Mouse (Mus musculus) kidney, embryonic 16.5 days (tissue): ENCODE measurements around the gene Micu1. TPM values are rescaled to one million over a fixed set of nuclear protein-coding genes. Genes with fewer than 3 reads are reported as not detected.

Experiments
- ATAC-seq: fragments of 200-750 bp; cut with Nextera tagmentation; 2 replicates; pipeline ENCODE4 v1.8.0; 2017; ENCODE audit warnings: moderate TSS enrichment; ENCODE audit not compliant: low FRiP score, low TSS enrichment
- H3K27ac ChIP-seq: fragments of 300-500 bp; sonication (generic); 2 replicates; pipeline ENCODE4 v1.5.1; 2014; ENCODE audit warnings: low read length
- H3K27me3 ChIP-seq: fragments of 300-500 bp; sonication (generic); 2 replicates; pipeline ENCODE4 v1.6.1; 2014; ENCODE audit warnings: low read length, control low read depth, mixed read lengths; ENCODE audit not compliant: insufficient read depth
- H3K36me3 ChIP-seq: fragments of 300-500 bp; sonication (generic); 2 replicates; pipeline ENCODE4 v1.6.1; 2014; ENCODE audit warnings: low read length, control low read depth, mixed read lengths; ENCODE audit not compliant: insufficient read depth
- H3K4me1 ChIP-seq: fragments of 300-500 bp; sonication (generic); 2 replicates; pipeline ENCODE4 v1.6.1; 2014; ENCODE audit warnings: low read length, control low read depth, mixed read lengths; ENCODE audit not compliant: insufficient read depth
- H3K4me2 ChIP-seq: fragments of 300-500 bp; sonication (generic); replicated peaks from 2 replicates; pipeline ENCODE4 v1.6.1; 2014; ENCODE audit warnings: low read depth, low read length
- H3K4me3 ChIP-seq: fragments of 300-500 bp; sonication (generic); 2 replicates; pipeline ENCODE4 v1.5.1; 2014; ENCODE audit warnings: mild to moderate bottlenecking, low read length
- H3K9ac ChIP-seq: fragments of 300-500 bp; sonication (generic); replicated peaks from 2 replicates; pipeline ENCODE4 v1.6.1; 2014; ENCODE audit warnings: low read length
- H3K9me3 ChIP-seq: fragments of 300-500 bp; sonication (generic); 2 replicates; pipeline ENCODE4 v1.6.1; 2016; ENCODE audit warnings: low read length, control low read depth
- WGBS: fragments of 180-500 bp; shearing (Covaris S2); extraction: QIAGEN DNeasy Blood & Tissue Kit; methylation state at CpG from one replicate; pipeline ENCODE4 v1.1.7; 2014; 5-methylcytosine and 5-hydroxymethylcytosine counted together
- polyA plus RNA-seq: library from polyadenylated mRNA; unstranded; fragments of >200 nt; fragmentation: Nextera tagmentation; extraction: Ambion mirVana; gene quantifications from 2 replicates; pipeline ENCODE4 v1.2.1, GENCODE M21; 2015

The Micu1 gene
- polyA plus RNA-seq, 1 experiment from 2014 or later: 86.2 TPM

- Histone ChIP-seq H3K4me1 (peaks cover 15% of the 10 kb centered on the region), H3K9me3 (no peaks in the 10 kb centered on the region), H3K4me2 (peak overlapping the region; percentile 78), H3K27me3 (no peaks in the 10 kb centered on the region), H3K9ac (peak overlapping the region; percentile 94), H3K4me3 (peak overlapping the region; percentile 74), H3K36me3 (no peaks in the 10 kb centered on the region), H3K27ac (peak overlapping the region; percentile 99)
- under 1% methylated on average over 13 of the region's 13 CpGs for WGBS
- peak; percentile 55 for ATAC-seq
Measured at GRCm38 (mm10) chr10:59880029-59880386, 177.7 kb downstream of the Micu1 start.

- ATAC-seq: no peak
- no peak overlapping the region for H3K27ac ChIP-seq
- 84% methylated on average over 7 of the region's 7 CpGs for WGBS
- no peak overlapping the region; the same call in none of the 2 replicates for H3K9ac ChIP-seq
- H3K27me3 ChIP-seq: no peaks in the 10 kb centered on the region
- peak overlapping the region; percentile 74 for H3K4me3 ChIP-seq
- peaks cover 15% of the 10 kb centered on the region for H3K4me1 ChIP-seq
- peak overlapping the region; percentile 78 for H3K4me2 ChIP-seq
- H3K9me3 ChIP-seq: no peaks in the 10 kb centered on the region
- H3K36me3 ChIP-seq: no peaks in the 10 kb centered on the region
Measured at GRCm38 (mm10) chr10:59880837-59881236, 178.6 kb downstream of the Micu1 start.

GRCm38 (mm10) chr10:59884327-59885173 is 182.3 kb downstream of the Micu1 start:
- H3K36me3 ChIP-seq: no peaks in the 10 kb centered on the region
- no peak overlapping the region for H3K4me3 ChIP-seq
- peaks cover 12% of the 10 kb centered on the region for H3K4me1 ChIP-seq
- WGBS: 85% methylated on average over 10 of the region's 10 CpGs
- no peak for ATAC-seq
- H3K27ac ChIP-seq: no peak overlapping the region
- no peaks in the 10 kb centered on the region for H3K9me3 ChIP-seq
- H3K9ac ChIP-seq: 0 out of 2 replicates have a peak overlapping the region, but pooled peaks have one; percentile 5
- no peaks in the 10 kb centered on the region for H3K27me3 ChIP-seq
- H3K4me2 ChIP-seq: no peak overlapping the region

- ATAC-seq: no peak
- 89% methylated on average over 14 of the region's 14 CpGs for WGBS
Measured at GRCm38 (mm10) chr10:59885174-59886080, 183.2 kb downstream of the Micu1 start.

GRCm38 (mm10) chr10:59886081-59886466 is 183.8 kb downstream of the Micu1 start:
- no peak for ATAC-seq
- Histone ChIP-seq H3K9me3 (no peaks in the 10 kb centered on the region), H3K4me2 (no peak overlapping the region), H3K27ac (no peak overlapping the region), H3K36me3 (peaks cover 9% of the 10 kb centered on the region), H3K4me3 (no peak overlapping the region), H3K27me3 (no peaks in the 10 kb centered on the region), H3K9ac (no peak overlapping the region), H3K4me1 (peaks cover 3% of the 10 kb centered on the region)
- 100% methylated on average over 1 of the region's 1 CpGs for WGBS

More at GRCm38 (mm10) chr10:59885174-59886080, 183.2 kb downstream of the Micu1 start:
- H3K9ac ChIP-seq: 0 out of 2 replicates have a peak overlapping the region, but pooled peaks have one; percentile 5
- H3K4me1 ChIP-seq: peaks cover 10% of the 10 kb centered on the region
- H3K27me3 ChIP-seq: no peaks in the 10 kb centered on the region
- H3K36me3 ChIP-seq: peaks cover 3% of the 10 kb centered on the region; the same call in 1 of the 2 replicates
- no peak overlapping the region for H3K27ac ChIP-seq
- H3K4me3 ChIP-seq: no peak overlapping the region
- no peaks in the 10 kb centered on the region for H3K9me3 ChIP-seq
- no peak overlapping the region for H3K4me2 ChIP-seq

GRCm38 (mm10) chr10:59887432-59887831 is 185.2 kb downstream of the Micu1 start:
- Histone ChIP-seq H3K4me1 (0 out of 2 replicates have a peak, but pooled peaks cover 2% of the 10 kb centered on the region), H3K4me2 (no peak overlapping the region), H3K27ac (no peak overlapping the region), H3K4me3 (no peak overlapping the region), H3K36me3 (peaks cover 21% of the 10 kb centered on the region), H3K9me3 (no peaks in the 10 kb centered on the region), H3K9ac (no peak overlapping the region), H3K27me3 (no peaks in the 10 kb centered on the region)
- 86% methylated on average over 5 of the region's 5 CpGs for WGBS
- no peak for ATAC-seq

GRCm38 (mm10) chr10:59889339-59889738 is 187.1 kb downstream of the Micu1 start:
- WGBS: 90% methylated on average over 7 of the region's 7 CpGs
- Histone ChIP-seq H3K4me1 (0 out of 2 replicates have a peak, but pooled peaks cover 2% of the 10 kb centered on the region), H3K4me2 (no peak overlapping the region), H3K4me3 (no peak overlapping the region), H3K9me3 (no peaks in the 10 kb centered on the region), H3K36me3 (peaks cover 37% of the 10 kb centered on the region), H3K27ac (no peak overlapping the region), H3K9ac (no peak overlapping the region), H3K27me3 (no peaks in the 10 kb centered on the region)
- no peak for ATAC-seq

GRCm38 (mm10) chr10:59889953-59890751 is 187.9 kb downstream of the Micu1 start:
- WGBS: 82% methylated on average over 13 of the region's 15 CpGs
- no peak overlapping the region for H3K4me3 ChIP-seq
- no peak for ATAC-seq
- peaks cover 3% of the 10 kb centered on the region; the same call in 1 of the 2 replicates for H3K4me1 ChIP-seq
- no peaks in the 10 kb centered on the region for H3K27me3 ChIP-seq
- H3K4me2 ChIP-seq: no peak overlapping the region
- H3K9me3 ChIP-seq: no peaks in the 10 kb centered on the region
- no peak overlapping the region for H3K27ac ChIP-seq
- H3K36me3 ChIP-seq: peaks cover 42% of the 10 kb centered on the region
- no peak overlapping the region for H3K9ac ChIP-seq

- H3K9me3 ChIP-seq: no peaks in the 10 kb centered on the region
- no peak for ATAC-seq
- WGBS: 42% methylated on average over 6 of the region's 6 CpGs
- no peak overlapping the region for H3K4me3 ChIP-seq
- no peak overlapping the region for H3K27ac ChIP-seq
- no peaks in the 10 kb centered on the region for H3K27me3 ChIP-seq
- H3K4me1 ChIP-seq: peaks cover 17% of the 10 kb centered on the region
- H3K9ac ChIP-seq: no peak overlapping the region
- H3K4me2 ChIP-seq: no peak overlapping the region
- H3K36me3 ChIP-seq: peaks cover 58% of the 10 kb centered on the region
Measured at GRCm38 (mm10) chr10:59892977-59893376, 190.7 kb downstream of the Micu1 start.
